Mouse (Mus musculus) ES-E14 (cell line): ENCODE data around the gene Adamts20.

Source experiments
- CHD2 ChIP-seq: IDR thresholded peaks from 2 replicates; pipeline ENCODE4 v1.6.1; 2014; ENCODE audit warnings: mild to moderate bottlenecking, low read depth, low read length, inconsistent platforms
- ZC3H11A ChIP-seq: IDR thresholded peaks from 2 replicates; pipeline ENCODE4 v1.6.1; 2012; ENCODE audit warnings: low read depth, mild to moderate bottlenecking, inconsistent platforms, low read length, borderline replicate concordance
- ZNF384 ChIP-seq: IDR thresholded peaks from 2 replicates; pipeline ENCODE4 v1.6.1; 2012; ENCODE audit warnings: low read depth, low read length, inconsistent platforms

GRCm38 (mm10) chr15:94334586-94334985 is 130.6 kb downstream of the Adamts20 start:
- TF ChIP-seq ZC3H11A (no peak), ZNF384 (no peak), CHD2 (no peak)
